Mouse (Mus musculus): ENCODE measurements around the gene Ddx52. TPM values are rescaled to one million over a fixed set of nuclear protein-coding genes. Genes with fewer than 3 reads are reported as not detected.

Ddx52 gene
- polyA plus RNA-seq, 3 experiments from 2014 or later, result 75.0 to 84.6 (median 81.7) TPM

Other genes with a start within 250 kb of the Ddx52 start
- 1 to 10 TPM in 2 of 3 experiments, under 1 TPM in 1; 0.90 to 1.9 (median 1.4) TPM for gene Wfdc17, start 238.1 kb upstream of the Ddx52 start, polyA plus RNA-seq (2017; shearing (Covaris generic))
- not detected for gene Wfdc18, start 233.0 kb upstream of the Ddx52 start, polyA plus RNA-seq (2017; shearing (Covaris generic))
- not detected for gene Wfdc21, start 195.1 kb upstream of the Ddx52 start, polyA plus RNA-seq (2017; shearing (Covaris generic))
- gene Heatr6, start 188.4 kb upstream of the Ddx52 start, polyA plus RNA-seq (2017; shearing (Covaris generic)), result 10 to 100 TPM; 28.7 to 42.7 (median 36.0) TPM
- not detected for gene Hnf1b, start 92.0 kb upstream of the Ddx52 start, polyA plus RNA-seq (2017; shearing (Covaris generic))
- gene Synrg, start 22.4 kb downstream of the Ddx52 start, polyA plus RNA-seq (2017; shearing (Covaris generic)), result 10 to 100 TPM in 2 of 3 experiments, 1 to 10 TPM in 1; 6.3 to 11.0 (median 10.4) TPM
- gene Dusp14, start 127.2 kb downstream of the Ddx52 start, polyA plus RNA-seq (2017; shearing (Covaris generic)), result 10 to 100 TPM; 16.6 to 20.9 (median 20.7) TPM
- 10 to 100 TPM; 10.2 to 14.2 (median 13.7) TPM for gene Tada2a, start 187.5 kb downstream of the Ddx52 start, polyA plus RNA-seq (2017; shearing (Covaris generic))
- gene Acaca, start 187.6 kb downstream of the Ddx52 start, polyA plus RNA-seq (2017; shearing (Covaris generic)), result 1 to 10 TPM; 3.5 to 4.9 (median 4.8) TPM
- not detected for gene Gm11437, start 225.4 kb downstream of the Ddx52 start, polyA plus RNA-seq (2017; shearing (Covaris generic))

Data from inflammation-experienced regulatory T-cells, adult 6 months (primary cell).